Mouse (Mus musculus) stomach, postnatal 0 days (tissue): ENCODE measurements around the gene Zfp458. TPM values are rescaled to one million over a fixed set of nuclear protein-coding genes. Genes with fewer than 3 reads are reported as not detected.
"Not testable (repeated sequence)": the region's sequence is repeated elsewhere in the genome, so short reads cannot be mapped to it uniquely, and the experiment has no call there.

Experiments
- ATAC-seq: fragments of 200-750 bp; cut with Nextera tagmentation; 2 replicates; pipeline ENCODE4 v1.8.0; 2017; ENCODE audit not compliant: low FRiP score, low TSS enrichment
- DNase-seq: peaks from one replicate; pipeline ENCODE4 v3.0.0-alpha.2; 2016; ENCODE audit warnings: low spot score
- H3K27ac ChIP-seq: fragments of 300-500 bp; sonication (generic); replicated peaks from 2 replicates; pipeline ENCODE4 v1.5.1; 2014; ENCODE audit warnings: mild to moderate bottlenecking, control low read depth
- H3K27me3 ChIP-seq: fragments of 300-500 bp; sonication (generic); 2 replicates; pipeline ENCODE4 v1.6.1; 2014; ENCODE audit warnings: low read length; ENCODE audit not compliant: control insufficient read depth, insufficient read depth
- H3K36me3 ChIP-seq: fragments of 300-500 bp; sonication (generic); 2 replicates; pipeline ENCODE4 v1.6.1; 2014; ENCODE audit warnings: low read length, mixed read lengths; ENCODE audit not compliant: control insufficient read depth, insufficient read depth
- H3K4me1 ChIP-seq: fragments of 300-500 bp; sonication (generic); replicated peaks from 2 replicates; pipeline ENCODE4 v1.6.1; 2014; ENCODE audit warnings: antibody characterized with exemption; ENCODE audit not compliant: control insufficient read depth, insufficient read depth
- H3K4me2 ChIP-seq: fragments of 300-500 bp; sonication (generic); replicated peaks from 2 replicates; pipeline ENCODE4 v1.6.1; 2014; ENCODE audit warnings: low read depth, mild to moderate bottlenecking, control low read depth, moderate library complexity
- H3K4me3 ChIP-seq: fragments of 300-500 bp; sonication (generic); 2 replicates; pipeline ENCODE4 v1.5.1; 2014; ENCODE audit warnings: low read depth, low read length, control low read depth
- H3K9ac ChIP-seq: fragments of 300-500 bp; sonication (generic); 2 replicates; pipeline ENCODE4 v1.6.1; 2014; ENCODE audit warnings: mild to moderate bottlenecking, low read length, control low read depth, mixed read lengths
- H3K9me3 ChIP-seq: fragments of 300-500 bp; sonication (generic); 2 replicates; pipeline ENCODE4 v1.6.1; 2016; ENCODE audit warnings: low read length; ENCODE audit not compliant: control insufficient read depth
- CTCF ChIP-seq: IDR thresholded peaks from 2 replicates; pipeline ENCODE4 v1.5.1; 2016; ENCODE audit warnings: antibody characterized with exemption, low read depth, mild to moderate bottlenecking, moderate library complexity
- EP300 ChIP-seq: optimal IDR thresholded peaks from 2 replicates; pipeline ENCODE3; 2016; ENCODE audit warnings: antibody characterized with exemption
- WGBS: fragments of 180-500 bp; shearing (Covaris S2); extraction: QIAGEN DNeasy Blood & Tissue Kit; methylation state at CpG from one replicate; pipeline ENCODE4 v1.1.7; 2014; 5-methylcytosine and 5-hydroxymethylcytosine counted together
- polyA plus RNA-seq: library from polyadenylated mRNA; unstranded; fragments of >200 nt; fragmentation: Nextera tagmentation; extraction: Ambion mirVana; gene quantifications from 2 replicates; pipeline ENCODE4 v1.2.1, GENCODE M21; 2015

The Zfp458 gene
- 0.64 and 0.68 TPM in 2 replicates for polyA plus RNA-seq

- ATAC-seq = peak; percentile 78
- Histone ChIP-seq H3K9me3 (no peaks in the 10 kb centered on the region), H3K4me2 (no peak within 1 kb of the TSS)
Observed at GRCm38 (mm10) chr13:67278314-67278713, at the start of gene Zfp458. Zfp458 (minus strand) TSS chr13:67278466.

GRCm38 (mm10) chr13:67306718-67307117, 28.5 kb upstream of the Zfp458 start:
- DNase-seq = no peak
- ATAC-seq = peak; percentile 49
- Histone ChIP-seq H3K4me1 (no peaks in the 10 kb centered on the region), H3K4me3 (peak overlapping the region; percentile 66), H3K9me3 (no peaks in the 10 kb centered on the region), H3K4me2 (peak overlapping the region; percentile 70), H3K27me3 (no peaks in the 10 kb centered on the region), H3K27ac (no peak overlapping the region), H3K9ac (0 out of 2 replicates have a peak overlapping the region, but pooled peaks have one; percentile 31), H3K36me3 (no peaks in the 10 kb centered on the region)
- TF ChIP-seq EP300 = no peak
- no peak for TF ChIP-seq CTCF
- 15% methylated on average over 5 of the region's 5 CpGs for WGBS

More at GRCm38 (mm10) chr13:67278314-67278713, at the start of gene Zfp458:
- no peaks in the 10 kb centered on the region for H3K27me3 ChIP-seq
- no peak for TF ChIP-seq CTCF
- TF ChIP-seq EP300 = no peak
- DNase-seq = peak; percentile 27
- no peak within 1 kb of the TSS for H3K27ac ChIP-seq
- no peak within 1 kb of the TSS for H3K4me3 ChIP-seq
- no peaks in the 10 kb centered on the region for H3K36me3 ChIP-seq
- WGBS = 34% methylated on average over 7 of the region's 7 CpGs
- no peak within 1 kb of the TSS for H3K9ac ChIP-seq
- no peaks in the 10 kb centered on the region for H3K4me1 ChIP-seq

GRCm38 (mm10) chr13:67305822-67306672, 27.8 kb upstream of the Zfp458 start, which contains the start of gene Zfp457:
Zfp457 (minus strand) TSS chr13:67306485.
- ATAC-seq (peak; percentile 98), DNase-seq (peak; percentile 84)
- H3K9me3 ChIP-seq = no peaks in the 10 kb centered on the region
- no peaks in the 10 kb centered on the region for H3K4me1 ChIP-seq
- H3K4me2 ChIP-seq = peak within 1 kb of the TSS; percentile 70
- H3K27ac ChIP-seq = no peak within 1 kb of the TSS
- no peaks in the 10 kb centered on the region for H3K36me3 ChIP-seq
- H3K9ac ChIP-seq = peak within 1 kb of the TSS; percentile 64
- 6% methylated on average over 16 of the region's 16 CpGs for WGBS
- H3K27me3 ChIP-seq = no peaks in the 10 kb centered on the region
- no peak for TF ChIP-seq CTCF
- no peak for TF ChIP-seq EP300
- peak within 1 kb of the TSS; percentile 66 for H3K4me3 ChIP-seq

GRCm38 (mm10) chr13:67269383-67270065, 8.7 kb downstream of the Zfp458 start:
- not testable (repeated sequence) for H3K4me1 ChIP-seq, H3K27ac ChIP-seq, DNase-seq, H3K27me3 ChIP-seq, H3K36me3 ChIP-seq, H3K9me3 ChIP-seq
- H3K9ac ChIP-seq = peak overlapping the region; percentile 76; the same call in 1 of the 2 replicates
- ATAC-seq = peak; percentile 26; the same call in 1 of the 2 replicates
- peak overlapping the region; percentile 70 for H3K4me2 ChIP-seq
- H3K4me3 ChIP-seq = peak overlapping the region; percentile 70
- WGBS = 37% methylated on average over 8 of the region's 9 CpGs

- no peak for TF ChIP-seq CTCF
- no peak for TF ChIP-seq EP300
- Histone ChIP-seq H3K9ac (peak overlapping the region; percentile 76), H3K9me3 (no peaks in the 10 kb centered on the region), H3K4me3 (peak overlapping the region; percentile 70), H3K4me2 (peak overlapping the region; percentile 70), H3K4me1 (no peaks in the 10 kb centered on the region), H3K27me3 (no peaks in the 10 kb centered on the region), H3K27ac (peak overlapping the region; percentile 61; the same call in 1 of the 2 replicates), H3K36me3 (no peaks in the 10 kb centered on the region)
- peak; percentile 96 for ATAC-seq
- DNase-seq = peak; percentile 69
- 5% methylated on average over 18 of the region's 18 CpGs for WGBS
Observed at GRCm38 (mm10) chr13:67268568-67269369, 9.5 kb downstream of the Zfp458 start.
